Mouse (Mus musculus): ENCODE data around the gene Pomgnt1.

The Pomgnt1 gene

GRCm38 (mm10) chr4:116173072-116173471, 49.4 kb downstream of the Pomgnt1 start, which contains the start of the genes 1700042G07Rik and Gm49337:
Gene 1700042G07Rik (plus strand): TSS chr4:116173372.
Gene Gm49337 (plus strand): TSS chr4:116173384.
- no peak for DNase-seq (ENCODE audit: low spot score in 2 of 2)

DNA sequence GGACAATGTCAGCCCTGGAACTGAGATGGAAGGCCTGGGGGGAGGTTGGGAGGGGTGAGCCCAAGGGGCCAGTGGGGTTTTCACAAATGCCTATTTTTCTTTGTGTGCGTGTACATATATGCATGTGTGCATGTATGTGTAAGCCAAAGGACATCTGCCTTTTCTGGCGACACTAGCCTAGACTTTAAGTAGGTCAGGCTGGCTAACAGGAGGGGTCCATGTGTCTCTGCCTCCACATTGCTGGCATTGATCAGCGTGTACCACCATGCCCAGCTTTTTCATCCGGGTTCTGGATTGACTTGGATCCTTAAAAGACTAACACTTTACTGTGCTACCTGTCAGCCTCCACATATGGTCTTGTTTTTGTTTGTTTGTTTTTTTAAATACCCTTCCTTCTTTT, 50.1 kb downstream of the Pomgnt1 start:
- no peak for DNase-seq (ENCODE audit: low spot score in 2 of 2)

GRCm38 (mm10) chr4:116174466-116175116, 51.0 kb downstream of the Pomgnt1 start:
- DNase-seq (ENCODE audit: low spot score in 2 of 2) = no peak

DNA sequence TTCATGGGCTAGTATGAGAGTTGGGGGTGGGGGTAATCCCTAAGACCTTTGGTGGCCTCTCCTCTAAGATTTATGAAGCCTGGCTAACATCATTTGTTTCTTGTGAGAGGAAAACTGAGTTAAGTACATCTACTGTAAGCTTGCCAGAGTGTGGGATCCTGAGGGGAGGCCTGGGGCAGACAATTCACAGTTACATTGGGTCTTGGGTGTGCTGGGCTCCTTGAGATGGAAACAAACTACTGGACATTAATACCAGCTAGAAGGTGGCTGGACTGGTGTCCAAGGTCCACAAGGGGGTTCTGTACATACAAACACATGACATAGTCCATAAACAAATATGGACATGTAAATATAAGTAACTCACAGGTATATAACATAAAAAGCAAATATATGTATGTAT, 51.5 kb downstream of the Pomgnt1 start:
- DNase-seq (ENCODE audit: low spot score in 2 of 2) = no peak

DNA sequence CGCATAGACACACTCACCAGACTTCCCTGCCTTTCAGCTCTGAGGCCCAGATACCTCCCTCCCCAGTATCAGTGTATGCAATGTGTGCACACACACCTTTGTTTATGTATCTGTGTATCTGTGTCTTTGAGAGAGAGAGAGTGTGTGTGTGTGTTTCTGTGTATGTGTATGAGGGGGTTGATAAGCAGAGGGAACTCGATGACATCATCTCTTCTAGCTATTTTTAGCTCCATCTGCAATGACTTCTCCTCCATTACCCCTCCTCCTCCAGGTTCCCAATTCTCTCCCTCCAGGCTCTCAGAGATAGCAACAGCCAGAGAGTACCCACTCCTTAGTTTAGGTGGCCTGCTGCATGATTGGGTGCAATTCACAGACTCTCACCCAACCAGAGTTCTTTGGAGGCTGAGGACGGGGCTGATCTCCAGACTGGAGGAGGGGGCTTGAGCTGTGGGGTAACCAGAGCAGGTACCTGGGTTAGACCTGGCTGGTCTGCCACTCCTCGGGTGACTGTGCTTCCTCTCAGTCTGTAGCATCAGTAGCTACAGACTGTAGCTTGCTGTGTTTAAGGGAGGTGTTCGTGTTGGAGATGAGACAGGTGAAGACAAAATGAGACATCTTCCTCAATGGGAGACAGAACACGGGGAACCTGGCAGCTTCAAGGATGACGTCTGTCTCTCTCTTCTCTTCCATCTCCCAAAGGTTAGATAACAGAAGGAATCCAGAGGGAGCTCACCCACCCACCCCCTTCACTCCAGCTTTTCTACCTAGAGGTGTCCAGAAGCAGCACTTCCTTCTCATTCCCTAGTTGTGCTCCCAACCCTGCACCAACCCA, 52.3 kb downstream of the Pomgnt1 start:
- peak; percentile 51 to 72 for DNase-seq (ENCODE audit: low spot score in 2 of 2)

- DNase-seq (ENCODE audit: low spot score in 2 of 2) = peak; percentile 71 to 72
These were observed 52.9 kb downstream of the Pomgnt1 start for GRCm38 (mm10) chr4:116176543-116176988.

GRCm38 (mm10) chr4:116177140-116177539, 53.5 kb downstream of the Pomgnt1 start:
- DNase-seq (ENCODE audit: low spot score in 2 of 2) = peak in 1 of 2 experiments; percentile 46

DNA sequence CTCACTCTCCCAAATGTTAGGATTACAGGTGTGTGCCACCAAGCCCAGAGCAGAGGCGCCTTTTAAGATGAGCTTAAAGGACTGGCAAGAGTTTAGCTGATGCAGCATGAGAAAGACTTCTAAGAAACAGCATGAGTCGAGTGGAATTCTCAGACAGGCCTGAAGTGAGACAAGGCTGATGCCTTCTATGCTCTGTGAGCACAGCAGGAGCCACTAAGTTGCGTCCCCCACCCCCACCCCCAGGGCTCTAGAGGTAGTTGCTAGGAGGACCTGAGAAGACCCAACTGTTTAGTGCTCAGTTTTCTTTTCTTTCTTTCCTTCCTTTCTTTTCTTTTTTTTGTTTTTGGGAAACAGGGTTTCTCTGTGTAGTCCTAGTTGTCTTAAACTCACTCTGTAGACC, 58.4 kb downstream of the Pomgnt1 start:
- DNase-seq (ENCODE audit: low spot score in 2 of 2) = no peak

- no peak for DNase-seq (ENCODE audit: low spot score in 2 of 2)
These were observed 59.1 kb downstream of the Pomgnt1 start for GRCm38 (mm10) chr4:116182745-116183144.

- no peak for DNase-seq (ENCODE audit: low spot score in 2 of 2)
These were observed 61.4 kb downstream of the Pomgnt1 start for GRCm38 (mm10) chr4:116185083-116185482.

DNA sequence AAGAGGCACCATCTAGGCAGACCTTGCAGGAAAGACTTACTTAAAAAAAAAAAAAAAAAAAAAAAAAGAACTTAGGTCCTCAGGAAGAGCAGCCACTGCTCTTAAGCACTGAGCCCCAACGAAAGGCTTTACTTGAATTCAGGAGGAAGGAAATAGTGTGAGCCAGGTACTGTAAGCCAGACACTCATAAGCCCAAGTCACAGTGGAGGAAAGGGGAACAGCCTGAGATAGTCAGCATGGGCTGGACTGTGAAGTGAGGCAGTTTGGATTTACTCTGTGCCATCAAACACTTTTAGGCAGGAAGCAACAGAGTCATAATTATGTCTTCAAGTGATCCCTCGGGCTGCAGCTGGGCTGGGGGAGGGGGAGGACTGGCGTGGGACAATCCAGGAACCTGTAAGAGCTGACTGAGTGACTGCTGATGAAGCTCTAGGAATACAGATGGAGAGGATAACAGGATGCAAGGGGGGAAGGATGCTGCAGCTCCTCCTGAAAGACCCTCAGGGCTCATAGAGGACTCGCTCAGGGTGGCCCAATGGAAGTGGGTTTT, 68.7 kb downstream of the Pomgnt1 start:
- DNase-seq (ENCODE audit: low spot score in 2 of 2) = peak in 1 of 2 experiments; percentile 31

- no peak for DNase-seq (ENCODE audit: low spot score in 2 of 2)
These were observed 70.1 kb downstream of the Pomgnt1 start for GRCm38 (mm10) chr4:116193583-116194383.

DNA sequence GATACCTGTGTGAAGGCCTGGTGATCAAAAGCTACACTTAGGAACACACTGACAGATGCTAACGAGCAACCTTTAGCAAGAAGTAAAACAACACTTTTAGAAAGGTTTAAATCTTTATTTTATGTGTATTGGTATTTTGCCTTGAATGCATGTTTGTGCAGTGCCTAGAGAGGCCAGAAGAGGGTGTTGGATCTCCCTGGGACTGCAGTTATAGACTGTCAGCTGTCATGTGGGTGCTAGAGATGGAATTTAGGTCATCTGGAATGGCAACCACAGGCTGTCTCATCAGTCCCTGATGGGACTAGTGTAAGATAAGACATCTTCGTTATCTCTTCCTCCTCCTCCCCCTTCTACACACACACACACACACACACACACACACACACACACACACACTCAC, 74.8 kb downstream of the Pomgnt1 start:
- DNase-seq (ENCODE audit: low spot score in 2 of 2) = no peak

GRCm38 (mm10) chr4:116204422-116204821, 80.8 kb downstream of the Pomgnt1 start:
- no peak for DNase-seq (ENCODE audit: low spot score in 2 of 2)

- no peak for DNase-seq (ENCODE audit: low spot score in 2 of 2)
These were observed 82.9 kb downstream of the Pomgnt1 start for GRCm38 (mm10) chr4:116206531-116206930.

DNA sequence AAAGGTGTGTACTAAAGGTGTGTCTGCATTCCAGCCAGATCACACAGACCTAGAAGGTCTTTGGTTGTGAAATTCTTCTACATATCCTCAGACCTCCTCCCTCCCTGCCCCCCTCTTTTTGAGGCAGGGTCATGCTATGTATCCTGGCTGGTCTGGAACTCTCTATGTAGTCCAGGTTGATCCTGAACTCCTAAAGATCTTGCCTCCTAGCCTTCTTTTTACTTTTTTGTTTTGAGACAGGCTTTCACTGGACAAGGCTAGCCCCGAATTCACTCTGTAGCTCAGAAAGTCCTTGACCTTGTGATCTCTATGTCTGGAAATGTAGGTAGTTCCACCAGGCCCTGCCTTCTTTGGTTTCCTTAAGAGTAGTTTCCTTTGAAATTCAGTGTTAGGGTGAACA, 85.3 kb downstream of the Pomgnt1 start:
- DNase-seq (ENCODE audit: low spot score in 2 of 2) = no peak

Measured in frontal cortex, postnatal 10 days (tissue).